Mouse (Mus musculus) retina, postnatal 1 day (tissue): ENCODE data around the gene Trappc1.
"Not testable (repeated sequence)": the region's sequence is repeated elsewhere in the genome, so short reads cannot be mapped to it uniquely, and the experiment has no call there.

Experiments
- DNase-seq: peaks from one replicate; pipeline ENCODE4 v3.0.0-alpha.2; 2012

The Trappc1 gene

DNA sequence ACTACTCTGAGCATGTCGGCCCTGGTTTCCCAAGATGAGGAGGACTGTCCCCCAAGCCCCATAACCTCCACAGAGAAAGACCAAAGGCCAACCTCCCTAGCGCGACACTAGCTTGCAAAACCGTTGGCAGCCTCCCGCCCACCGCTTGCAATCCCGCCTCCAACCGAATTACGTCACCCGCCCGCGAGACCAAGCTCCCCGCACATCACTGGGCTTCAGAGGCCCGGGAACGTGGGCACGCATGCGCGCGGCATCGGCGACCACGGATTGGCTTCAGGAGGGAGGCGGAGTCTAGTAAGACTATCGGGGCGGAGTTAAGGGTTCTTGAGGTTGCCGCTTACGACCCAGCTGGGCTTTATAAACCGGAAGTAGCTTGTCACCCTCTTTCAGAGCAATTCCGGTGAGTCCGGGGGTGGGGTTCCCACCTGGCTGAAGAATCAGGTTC, at the start of gene Trappc1, which contains the start of gene Cntrob:
Gene Trappc1, plus strand, starts transcription at position 314 of the 445 bp plus-strand sequence.
Gene Cntrob, minus strand, starts transcription at position 109 of the 445 bp plus-strand sequence.
- peak; percentile 99 for DNase-seq

DNA sequence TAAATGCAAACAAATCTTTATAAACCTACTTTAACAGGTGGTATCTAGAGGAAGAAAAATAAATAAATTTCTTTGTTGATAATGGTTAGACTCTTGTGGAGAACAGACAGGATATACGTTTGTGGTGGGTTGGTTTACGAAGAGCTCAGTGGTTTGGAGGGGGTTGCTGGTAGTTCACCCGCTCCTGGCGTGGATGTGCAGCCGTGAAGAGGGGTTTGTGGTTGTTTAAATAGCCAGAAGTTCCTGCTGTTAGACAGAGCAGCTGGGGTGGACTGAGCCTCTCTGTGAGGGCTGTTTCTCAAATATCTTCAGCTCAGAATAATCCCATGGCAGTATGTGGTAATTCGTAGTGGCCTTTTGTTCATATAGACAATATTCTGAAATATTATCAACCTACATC, 48.1 kb upstream of the Trappc1 start:
- DNase-seq, result no peak

DNA sequence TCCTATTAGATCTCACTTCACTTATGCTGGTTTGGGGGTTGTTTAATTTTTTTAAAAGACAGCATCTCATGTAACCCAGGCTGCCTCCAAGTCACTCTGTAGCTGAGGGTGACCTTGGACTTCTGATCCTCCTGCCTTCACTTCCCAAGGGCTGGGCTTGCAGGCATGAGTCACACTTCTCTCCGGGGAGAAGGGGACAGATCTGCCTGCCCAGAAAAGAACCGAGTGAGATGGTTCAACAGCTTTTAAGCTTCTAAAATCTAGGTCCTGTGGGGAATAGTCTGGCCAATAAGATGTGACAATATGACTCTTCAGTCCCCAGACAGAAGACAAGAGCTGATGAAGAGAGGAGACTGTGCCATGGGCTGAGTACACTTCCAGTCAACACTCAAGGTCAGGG, 47.7 kb upstream of the Trappc1 start:
- no peak for DNase-seq

DNA sequence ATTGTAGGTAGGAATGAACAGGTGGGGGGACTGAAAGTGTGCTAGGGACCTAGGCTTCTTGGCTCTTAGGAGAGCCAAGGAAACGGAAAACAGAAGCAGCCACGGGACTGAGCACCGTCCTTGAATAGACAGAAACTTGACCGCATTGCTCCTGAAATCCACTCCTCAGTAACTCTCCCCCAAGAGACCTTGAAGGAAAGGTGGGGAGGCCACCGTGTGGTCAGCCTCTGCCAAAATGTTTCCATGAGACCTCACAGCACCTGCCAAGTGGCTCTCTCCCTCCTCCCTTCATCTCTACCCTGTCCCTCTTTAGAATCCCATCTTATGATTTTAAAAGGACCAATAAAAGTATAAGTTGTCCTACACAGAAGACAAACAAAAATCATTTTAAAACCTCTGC, 46.5 kb upstream of the Trappc1 start:
- no peak for DNase-seq

- no peak for DNase-seq
Observed at GRCm38 (mm10) chr11:69291111-69291510, 32.7 kb upstream of the Trappc1 start.

DNA sequence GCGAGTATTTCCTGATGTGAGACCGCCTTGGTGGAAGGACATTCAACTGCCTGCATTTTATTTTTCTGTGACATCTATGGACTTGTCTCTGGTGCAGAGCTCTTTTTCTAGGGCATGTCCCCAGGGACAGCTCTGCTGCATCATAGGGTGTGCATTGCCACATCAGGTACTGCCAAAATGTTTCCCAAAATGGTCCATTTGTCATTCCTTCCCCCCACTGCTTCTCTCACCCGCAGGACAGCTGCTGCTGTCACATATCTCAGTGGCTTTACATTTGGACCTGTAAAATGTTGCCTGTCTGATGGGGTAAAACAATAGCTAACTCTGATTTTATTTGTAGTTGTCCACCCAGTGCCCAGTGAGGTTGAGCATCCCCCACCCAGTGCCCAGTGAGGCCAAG, 28.5 kb upstream of the Trappc1 start:
- DNase-seq, result no peak

- no peak for DNase-seq
Observed at GRCm38 (mm10) chr11:69297799-69298198, 26.0 kb upstream of the Trappc1 start.

DNA sequence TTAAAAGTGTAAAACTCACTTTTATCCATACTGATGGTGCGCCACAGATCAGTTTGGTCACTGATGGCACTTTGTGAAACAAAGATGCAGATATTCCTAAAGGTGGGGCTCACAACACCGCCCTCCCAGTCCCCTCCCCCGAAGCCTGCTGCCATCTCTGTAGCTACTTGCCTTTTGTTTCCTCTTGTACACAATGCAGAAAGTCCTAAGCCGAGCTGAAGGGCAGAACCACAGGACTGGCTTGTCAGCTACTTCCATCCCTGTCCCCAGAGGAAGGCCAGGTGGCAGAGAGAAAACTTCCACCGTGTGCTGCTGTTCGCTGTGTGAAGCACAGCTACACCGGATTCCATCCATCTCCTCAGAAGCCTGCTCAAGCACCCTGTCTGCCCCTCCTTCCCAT, 25.5 kb upstream of the Trappc1 start:
- DNase-seq, result no peak

DNA sequence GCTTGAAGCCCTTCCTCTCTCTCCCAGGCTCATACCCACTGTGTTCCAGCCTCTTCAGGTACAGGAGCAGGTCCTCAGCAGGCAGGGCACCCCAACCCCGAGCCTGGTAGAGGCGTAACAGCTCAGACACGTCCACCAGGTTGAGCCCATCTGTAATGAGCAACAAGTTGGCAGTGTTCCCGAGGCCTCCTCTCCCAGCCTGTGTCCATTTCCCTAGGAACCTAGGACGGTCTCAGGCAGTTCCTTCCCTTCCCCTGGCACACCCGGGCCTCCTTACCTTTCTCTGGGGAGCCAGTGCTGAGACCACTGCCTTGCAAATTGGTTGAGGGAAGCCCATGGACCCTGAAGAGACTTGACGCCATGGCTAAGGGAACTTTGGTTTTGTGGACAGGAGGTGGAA, 21.0 kb upstream of the Trappc1 start:
- DNase-seq, result no peak

DNA sequence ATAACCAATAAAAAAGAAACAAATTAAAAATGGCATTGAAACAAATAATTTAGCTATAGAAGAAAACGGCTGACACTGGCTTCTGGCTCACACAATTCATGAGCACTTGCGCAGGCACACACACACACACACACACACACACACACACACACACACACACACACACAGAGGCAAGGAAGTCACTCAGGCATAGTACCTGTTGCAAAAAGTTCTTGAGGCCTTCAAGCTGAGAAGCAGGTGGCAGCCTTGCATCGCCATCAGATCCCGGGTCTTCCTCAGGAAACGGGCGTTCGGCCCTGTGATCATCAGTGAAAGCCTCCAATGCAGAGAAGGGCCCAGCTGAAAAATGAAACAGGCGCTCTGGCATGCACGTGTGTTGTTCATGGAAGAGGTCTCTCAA, 18.5 kb upstream of the Trappc1 start:
- no peak for DNase-seq

DNA sequence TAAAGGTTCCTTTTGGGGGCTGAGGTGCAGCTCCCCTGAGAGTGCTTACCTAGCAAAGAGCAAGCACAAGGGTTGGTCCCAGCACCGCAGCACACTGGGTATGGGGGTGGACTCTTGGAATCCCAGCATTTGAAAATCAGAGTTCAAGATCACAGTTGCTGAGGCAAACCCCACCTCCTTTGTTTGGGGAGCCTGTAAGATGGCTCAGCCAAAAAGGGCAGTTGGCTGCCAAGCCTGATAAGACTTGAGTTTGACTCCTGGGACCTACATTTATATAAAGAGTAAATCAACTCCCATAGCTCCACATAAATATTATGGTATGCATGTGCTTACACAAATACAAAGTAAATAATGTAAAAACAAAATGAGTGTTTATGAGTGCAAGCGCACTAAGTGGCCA, 17.7 kb upstream of the Trappc1 start:
- DNase-seq, result no peak

- peak; percentile 63 for DNase-seq
Observed at GRCm38 (mm10) chr11:69311266-69311665, 12.5 kb upstream of the Trappc1 start.

DNA sequence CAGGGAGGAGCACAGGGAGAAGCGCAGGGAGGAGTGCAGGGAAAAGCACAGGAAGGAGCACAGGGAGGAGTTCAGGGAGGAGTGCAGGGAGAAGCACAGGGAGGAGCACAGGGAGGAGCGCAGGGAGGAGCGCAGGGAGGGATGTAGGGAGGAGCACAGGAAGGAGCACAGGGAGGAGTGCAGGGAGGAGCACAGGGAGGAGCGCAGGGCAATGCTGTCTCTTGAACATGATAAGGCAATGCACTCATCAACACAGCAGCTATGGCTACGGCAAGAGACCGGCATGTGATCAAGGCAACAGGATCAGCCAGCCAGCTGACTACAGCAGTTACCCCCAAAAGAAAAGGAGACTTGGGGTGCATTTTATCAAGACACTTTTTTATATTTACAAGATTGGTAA, 7.4 kb upstream of the Trappc1 start:
- no peak for DNase-seq

- DNase-seq, result not testable (repeated sequence)
Observed at GRCm38 (mm10) chr11:69318000-69318399, 5.8 kb upstream of the Trappc1 start.

DNA sequence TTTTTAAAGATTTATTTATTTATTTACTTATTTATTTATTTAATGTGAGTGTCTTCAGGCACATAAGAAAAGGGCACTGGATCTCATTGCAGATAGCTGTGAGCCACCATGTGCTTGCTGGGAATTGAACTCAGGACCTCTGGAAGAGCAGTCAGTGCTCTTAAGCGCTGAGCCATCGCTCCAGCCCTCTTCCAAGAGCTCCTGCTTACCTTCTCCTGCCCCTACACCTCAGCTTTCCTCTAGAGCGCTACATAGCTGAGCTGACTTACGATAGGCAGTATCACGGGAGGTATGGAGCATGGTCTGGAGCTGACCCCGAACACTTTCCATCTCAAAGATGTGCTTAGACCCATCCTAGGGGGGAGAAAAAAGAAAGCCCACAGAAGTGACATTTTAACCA, 2.2 kb upstream of the Trappc1 start:
- no peak for DNase-seq

GRCm38 (mm10) chr11:69322010-69322409, 1.8 kb upstream of the Trappc1 start:
- peak; percentile 62 for DNase-seq

DNA sequence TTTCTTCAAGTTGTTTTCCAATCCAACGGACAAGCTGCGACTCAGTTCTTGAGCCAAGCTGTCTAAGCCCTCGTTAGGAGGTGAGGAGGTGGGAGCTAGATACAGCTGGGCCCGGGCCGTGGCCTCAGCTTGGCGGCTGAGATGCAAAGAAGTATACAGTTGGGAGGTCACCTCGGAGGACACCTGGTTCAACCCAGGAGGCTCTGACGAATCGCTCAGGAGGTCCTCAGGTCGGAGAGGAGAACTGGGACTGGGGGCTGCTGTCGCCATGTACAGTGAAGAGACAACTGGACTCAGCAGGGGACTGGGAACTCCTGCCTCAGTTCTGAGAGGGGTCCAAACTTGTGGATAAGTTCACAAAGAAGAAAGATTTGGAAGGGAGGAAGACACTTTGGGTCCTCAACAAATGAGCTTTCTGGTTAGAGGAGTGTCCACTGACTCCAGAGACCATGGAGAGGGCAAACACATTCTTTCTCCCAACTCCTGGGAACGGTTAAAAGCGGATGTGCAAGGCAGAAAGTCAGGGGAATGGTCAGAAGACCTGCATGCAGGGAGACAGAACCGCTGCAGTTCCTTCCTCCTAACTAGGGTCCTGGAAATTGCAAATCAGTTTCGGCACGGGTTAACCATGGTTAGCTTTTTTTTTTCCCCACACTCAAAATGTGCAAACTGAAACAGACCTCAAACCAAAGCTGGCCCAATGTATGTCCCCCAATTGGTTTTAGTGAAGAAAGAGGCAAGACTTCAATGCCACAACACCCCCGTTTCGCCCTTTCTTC, 898 bp upstream of the Trappc1 start:
- peak; percentile 29 for DNase-seq

- no peak for DNase-seq
Observed at GRCm38 (mm10) chr11:69324749-69325148, 969 bp downstream of the Trappc1 start.

GRCm38 (mm10) chr11:69325628-69326407, 2.0 kb downstream of the Trappc1 start, which contains the start of gene Kcnab3:
Kcnab3 (plus strand) TSS chr11:69326258.
- peak; percentile 93 for DNase-seq

GRCm38 (mm10) chr11:69326408-69327156, 2.8 kb downstream of the Trappc1 start:
- no peak for DNase-seq

GRCm38 (mm10) chr11:69327157-69327442, 3.3 kb downstream of the Trappc1 start:
- peak; percentile 38 for DNase-seq

DNA sequence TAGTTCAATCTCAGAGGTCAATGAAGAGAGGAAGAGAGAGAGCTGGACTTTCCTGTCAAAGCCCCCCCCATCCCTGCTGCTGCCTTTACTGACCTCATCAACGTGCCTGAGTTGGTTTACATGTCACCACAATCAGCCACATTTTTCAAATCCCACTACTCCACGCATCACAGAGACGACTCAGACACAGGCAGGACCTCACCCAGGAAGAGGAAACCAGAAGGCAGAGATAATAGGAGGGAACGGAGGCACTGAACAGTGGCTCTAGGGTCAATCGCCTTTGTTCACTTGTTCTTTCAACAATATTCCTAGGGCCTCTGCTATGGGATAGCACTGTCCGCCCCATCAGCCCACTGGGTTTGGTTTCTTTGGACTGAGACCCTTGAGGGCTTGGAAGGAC, 3.9 kb downstream of the Trappc1 start:
- no peak for DNase-seq

DNA sequence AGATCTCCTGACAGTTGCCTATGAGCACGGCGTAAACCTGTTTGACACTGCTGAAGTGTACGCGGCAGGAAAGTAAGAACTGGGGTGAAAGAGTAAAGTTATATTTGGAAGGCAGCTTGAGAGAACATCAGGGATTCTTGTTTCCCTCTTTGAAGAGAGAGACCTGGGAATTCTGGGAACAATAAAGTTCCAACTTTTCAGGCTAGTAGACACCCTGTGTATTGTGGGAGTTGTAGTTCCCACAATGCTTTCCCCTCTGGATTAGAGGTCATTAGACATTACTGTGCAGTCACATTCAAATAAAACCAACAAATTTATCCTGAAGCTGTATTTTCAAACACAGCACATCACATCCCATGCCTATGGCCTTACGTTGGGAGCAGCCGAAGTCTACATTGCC, 4.7 kb downstream of the Trappc1 start:
- DNase-seq, result no peak

- DNase-seq, result no peak
Observed at GRCm38 (mm10) chr11:69331152-69331551, 7.4 kb downstream of the Trappc1 start.
